In the genomic region with DNA sequence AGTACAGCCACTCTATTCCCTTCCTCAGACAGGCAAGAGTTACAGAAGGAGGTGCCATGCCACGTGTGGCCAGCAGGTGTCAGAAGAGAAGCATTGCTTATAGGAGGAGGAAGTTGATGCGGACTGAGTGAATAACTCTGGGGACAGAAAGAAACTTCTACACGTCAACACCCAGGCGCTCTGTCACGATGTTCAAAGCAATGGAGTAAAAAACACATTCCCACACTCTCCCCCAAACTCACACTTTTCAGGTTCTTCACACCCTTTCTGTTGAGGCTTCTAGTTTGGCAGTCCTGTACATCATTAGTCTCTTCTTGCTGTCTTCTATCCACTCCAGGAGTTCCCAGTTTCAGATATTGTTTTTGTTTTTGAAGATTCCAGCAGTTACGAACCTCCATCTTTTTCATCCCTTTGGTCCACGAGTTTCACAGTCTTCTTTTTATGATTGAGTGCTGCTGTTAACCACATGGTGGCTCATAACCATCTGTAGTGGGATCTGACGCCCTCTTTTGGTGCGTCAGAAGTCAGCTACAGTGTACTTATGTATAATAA, we compare ENCODE assay signal across 8 mouse cellular contexts. TPM values are rescaled to one million over a fixed set of nuclear protein-coding genes. Genes with fewer than 3 reads are reported as not detected.
DNase-seq lines count a peak whose midpoint lies in the region; ATAC-seq and TF ChIP-seq lines count a peak whose summit lies in the region.

No protein-coding gene starts in this region.

- in situ Hi-C loops in CH12.LX (cut with MboI; ENCODE audit: low pct_ligation_motif_present, low pct_unique_long_range_greater_than_20kb, low sequenced_read_pairs), result no loop called here

- no peak overlapping the region for H3K27ac ChIP-seq in CH12.LX (ENCODE audit: insufficient read depth, low read depth)
- H3K27ac ChIP-seq in brown adipose tissue, adult 24 weeks (replicated peaks; ENCODE audit: low read depth, low read length), result 0 out of 2 replicates have a peak overlapping the region, but pooled peaks have one; percentile 18
- H3K27ac ChIP-seq in heart, embryonic 14.5 days (replicated peaks in 1 of 2; ENCODE audit: control insufficient read depth in 1 of 2, insufficient read depth in 1 of 2, low read depth in 2 of 2, low read length in 2 of 2), result no peak overlapping the region
- H3K27ac ChIP-seq in liver, embryonic 13.5 days, result no peak overlapping the region
- H3K27ac ChIP-seq in stomach, embryonic 15.5 days, result no peak overlapping the region

- H3K4me2 ChIP-seq in CH12.LX (ENCODE audit: insufficient read depth, low read depth, poor library complexity, severe bottlenecking), result peak overlapping the region; percentile 82
- peak overlapping the region; percentile 65 for H3K4me2 ChIP-seq in heart, embryonic 14.5 days (ENCODE audit: low read length)
- peak overlapping the region; percentile 44 for H3K4me2 ChIP-seq in liver, embryonic 13.5 days
- peak overlapping the region; percentile 41 for H3K4me2 ChIP-seq in stomach, embryonic 15.5 days

- peak; percentile 90 for DNase-seq in CH12.LX (ENCODE audit: extremely low read depth)
- DNase-seq in kidney, postnatal 10 days, result peak; percentile 92
- peak; percentile 70 for DNase-seq in liver, embryonic 13.5 days
- DNase-seq in neural tube, embryonic 10.5 days (ENCODE audit: extremely low spot score, low spot score), result peak; percentile 84

- peak overlapping the region; percentile 27 to 44 (median 34) for H3K4me3 ChIP-seq in CH12.LX (replicated peaks in 1 of 3; ENCODE audit: low read depth in 2 of 3, low read length in 2 of 3, poor library complexity in 1 of 3)
- H3K4me3 ChIP-seq in brown adipose tissue, adult 24 weeks (ENCODE audit: insufficient read depth, low read depth, low read length), result peak overlapping the region; percentile 24; the same call in 1 of the 2 replicates
- H3K4me3 ChIP-seq in heart, embryonic 14.5 days (ENCODE audit: control insufficient read depth in 1 of 2, insufficient read depth in 1 of 2, low read depth in 1 of 2, low read length in 2 of 2), result peak overlapping the region; percentile 22 to 25; a peak in 2 of 4 replicates
- H3K4me3 ChIP-seq in liver, embryonic 13.5 days (replicated peaks), result no peak overlapping the region; the same call in 1 of the 2 replicates
- H3K4me3 ChIP-seq in stomach, embryonic 15.5 days (replicated peaks), result no peak overlapping the region

- H3K9me3 ChIP-seq in CH12.LX (replicated peaks; ENCODE audit: low read length), result no peaks in the 10 kb centered on the region
- no peaks in the 10 kb centered on the region for H3K9me3 ChIP-seq in heart, embryonic 14.5 days (ENCODE audit: control insufficient read depth, low read length)
- no peaks in the 10 kb centered on the region for H3K9me3 ChIP-seq in liver, embryonic 13.5 days (replicated peaks)
- H3K9me3 ChIP-seq in stomach, embryonic 15.5 days, result no peaks in the 10 kb centered on the region

- TF ChIP-seq RAD21 in CH12.LX (IDR thresholded peaks at IDR 0.05; ENCODE audit: low read depth, low read length), result peak; percentile 90

- peaks cover 0 to 10% of the 10 kb centered on the region in 2 experiments; a peak in 2 of 4 replicates for H3K4me1 ChIP-seq in CH12.LX (ENCODE audit: control insufficient read depth in 1 of 2, insufficient read depth in 2 of 2)
- H3K4me1 ChIP-seq in brown adipose tissue, adult 24 weeks (ENCODE audit: control insufficient read depth, insufficient read depth, insufficient read length, low read length), result peaks cover 6% of the 10 kb centered on the region; the same call in 1 of the 2 replicates
- peaks cover 6 to 9% of the 10 kb centered on the region in 2 experiments; a peak in 3 of 4 replicates for H3K4me1 ChIP-seq in heart, embryonic 14.5 days (ENCODE audit: control insufficient read depth in 2 of 2, insufficient read depth in 2 of 2, low read length in 2 of 2)
- peaks cover 44% of the 10 kb centered on the region for H3K4me1 ChIP-seq in liver, embryonic 13.5 days (replicated peaks)
- peaks cover 6% of the 10 kb centered on the region; the same call in 1 of the 2 replicates for H3K4me1 ChIP-seq in stomach, embryonic 15.5 days

- no peak for TF ChIP-seq EP300 in CH12.LX (IDR thresholded peaks at IDR 0.05; ENCODE audit: low read length)

- TF ChIP-seq CTCF in CH12.LX (conservative IDR thresholded peaks at IDR 0.05 in 1 of 2, IDR thresholded peaks at IDR 0.05 in 1 of 2; ENCODE audit: low read depth in 2 of 2, low read length in 2 of 2), result peak; percentile 93 to 97

- no peaks in the 10 kb centered on the region for H3K36me3 ChIP-seq in CH12.LX (replicated peaks in 1 of 2; ENCODE audit: control insufficient read depth in 1 of 2, insufficient read depth in 1 of 2, low read length in 1 of 2)
- H3K36me3 ChIP-seq in heart, embryonic 14.5 days (ENCODE audit: control insufficient read depth, insufficient read depth, low read length), result no peaks in the 10 kb centered on the region
- no peaks in the 10 kb centered on the region for H3K36me3 ChIP-seq in liver, embryonic 13.5 days
- H3K36me3 ChIP-seq in stomach, embryonic 15.5 days, result no peaks in the 10 kb centered on the region

- peak; percentile 91 for ATAC-seq in erythroid progenitor cell, adult 5-6 weeks (replicated peaks; ENCODE audit: low FRiP score, poor library complexity, severe bottlenecking)
- ATAC-seq in heart, embryonic 14.5 days (ENCODE audit: insufficient number of reproducible peaks, insufficient read depth, low FRiP score, low read depth), result peak; percentile 64
- peak; percentile 59 for ATAC-seq in liver, embryonic 13.5 days (ENCODE audit: low read depth)
- peak; percentile 47; the same call in 1 of the 2 replicates for ATAC-seq in stomach, embryonic 15.5 days (ENCODE audit: insufficient read depth, low FRiP score, low read depth)

- H3K27me3 ChIP-seq in CH12.LX (replicated peaks), result peaks cover 9% of the 10 kb centered on the region
- H3K27me3 ChIP-seq in heart, embryonic 14.5 days (ENCODE audit: control insufficient read depth, insufficient read depth, low read length), result no peaks in the 10 kb centered on the region
- 0 out of 2 replicates have a peak, but pooled peaks cover 6% of the 10 kb centered on the region for H3K27me3 ChIP-seq in liver, embryonic 13.5 days
- no peaks in the 10 kb centered on the region for H3K27me3 ChIP-seq in stomach, embryonic 15.5 days (replicated peaks)

- 12% methylated on average over 9 of the region's 9 CpGs for WGBS in heart, embryonic 14.5 days
- 8% methylated on average over 9 of the region's 9 CpGs for WGBS in liver, embryonic 13.5 days (ENCODE audit: insufficient replicate concordance)
- 9% methylated on average over 9 of the region's 9 CpGs for WGBS in stomach, embryonic 15.5 days

- TF ChIP-seq POLR2A in CH12.LX (IDR thresholded peaks at IDR 0.05; ENCODE audit: low read depth, low read length), result no peak

- H3K79me2 ChIP-seq in CH12.LX (replicated peaks; ENCODE audit: control insufficient read depth, extremely low read depth, insufficient read depth, poor library complexity, severe bottlenecking), result no peaks in the 10 kb centered on the region

- H3K9ac ChIP-seq in CH12.LX (ENCODE audit: insufficient read depth, low read depth), result peak overlapping the region; percentile 65; the same call in 1 of the 2 replicates
- peak overlapping the region; percentile 48; the same call in 1 of the 2 replicates for H3K9ac ChIP-seq in heart, embryonic 14.5 days (ENCODE audit: low read length)
- 0 out of 2 replicates have a peak overlapping the region, but pooled peaks have one; percentile 12 for H3K9ac ChIP-seq in liver, embryonic 13.5 days
- no peak overlapping the region for H3K9ac ChIP-seq in stomach, embryonic 15.5 days

- dilution Hi-C loops in CH12.LX (cut with MboI; ENCODE audit: extremely low pct_ligation_motif_present, extremely low pct_unique_long_range_greater_than_20kb, low sequenced_read_pairs), result no loop called here

TF ChIP-seq in CH12.LX, 34 proteins besides CTCF, POLR2A, EP300 and RAD21 (continues in another document):
- TF ChIP-seq USF2 (conservative IDR thresholded peaks at IDR 0.05; ENCODE audit: low read depth, low read length) (no peak), SIN3A (IDR thresholded peaks at IDR 0.05; ENCODE audit: low read length) (no peak), RCOR1 (conservative IDR thresholded peaks at IDR 0.05; ENCODE audit: low read depth, low read length) (no peak), CHD1 (IDR thresholded peaks at IDR 0.05; ENCODE audit: low read depth, low read length) (no peak), MYC (IDR thresholded peaks at IDR 0.05; ENCODE audit: low read depth, low read length) (0 out of 2 replicates have a peak, but pooled peaks have one; percentile 56), ELF1 (IDR thresholded peaks at IDR 0.05; ENCODE audit: low read depth, low read length) (peak; percentile 67; the same call in 1 of the 2 replicates), ZC3H11A (IDR thresholded peaks at IDR 0.05; ENCODE audit: low read depth, low read length) (peak; percentile 2; the same call in 1 of the 2 replicates), USF1 (IDR thresholded peaks at IDR 0.05; ENCODE audit: low read depth, low read length) (no peak), MAZ (IDR thresholded peaks at IDR 0.05; ENCODE audit: low read depth, low read length) (no peak), E2F4 (IDR thresholded peaks at IDR 0.05; ENCODE audit: insufficient replicate concordance, low read depth, low read length) (no peak), MEF2A (IDR thresholded peaks at IDR 0.05; ENCODE audit: borderline replicate concordance, low read depth, low read length) (no peak), GABPA (IDR thresholded peaks at IDR 0.05; ENCODE audit: insufficient replicate concordance, low read depth, low read length) (no peak), MAX (IDR thresholded peaks at IDR 0.05; ENCODE audit: low read length) (peak; percentile 89), ZMIZ1 (IDR thresholded peaks at IDR 0.05; ENCODE audit: low read depth, low read length) (no peak), BHLHE40 (IDR thresholded peaks at IDR 0.05; ENCODE audit: low read depth, low read length) (no peak), TCF12 (IDR thresholded peaks at IDR 0.05; ENCODE audit: low read depth, low read length) (no peak), ZNF384 (IDR thresholded peaks at IDR 0.05; ENCODE audit: low read depth, low read length) (no peak), KAT2A (IDR thresholded peaks at IDR 0.05; ENCODE audit: insufficient replicate concordance, low read length) (no peak)

RNA-seq across cellular contexts. Expression of gene Spon2, which starts 14.5 kb away (rescaled TPM):
- total RNA-seq in CH12.LX (2012; rRNA removed) (0.21 TPM in 1 of 2 replicates, not detected in the other), CH12.LX (2014; rRNA removed) (not detected in 2 replicates)
- not detected in 2 replicates for polyA plus RNA-seq in CH12.LX (2012; ENCODE audit: insufficient read length, low read depth)
- 1.8 and 2.5 TPM in 2 replicates for polyA plus RNA-seq in brown adipose tissue, adult 24 weeks (2012; ENCODE audit: insufficient read depth, insufficient read length, missing spikeins)
- 1.1 TPM in 1 of 2 replicates, not detected in the other for total RNA-seq in erythroid progenitor cell, adult 5-6 weeks (2015; ENCODE audit: low replicate concordance)
- total RNA-seq in erythroid progenitor cell, adult 5-6 weeks (2017; ENCODE audit: low replicate concordance), result 1.0 TPM in 1 of 2 replicates, not detected in the other
- 72.8 and 79.4 TPM in 2 replicates for polyA plus RNA-seq in heart, embryonic 14.5 days (2014; fragmentation: Nextera tagmentation; extraction: Ambion mirVana)
- polyA plus RNA-seq in liver, embryonic 13.5 days (2015; fragmentation: Nextera tagmentation; extraction: Ambion mirVana), result 6.8 and 7.2 TPM in 2 replicates
- polyA plus RNA-seq in stomach, embryonic 15.5 days (2015; fragmentation: Nextera tagmentation; extraction: Ambion mirVana), result 38.2 and 41.8 TPM in 2 replicates

Comparison
In these comparisons a context has a peak if more than half of its experiments do, and no peak if none do; other contexts are left out.
1. H3K4me3 ChIP-seq: peak in CH12.LX (3 of 3), brown adipose tissue, adult 24 weeks (single experiment) and heart, embryonic 14.5 days (2 of 2); none in liver, embryonic 13.5 days (single experiment) and stomach, embryonic 15.5 days (single experiment).
2. Peak in every context shown above with its lines, with median percentiles within 50 percentile points of each other: DNase-seq, H3K4me2 ChIP-seq and ATAC-seq.